Mouse (Mus musculus) liver, embryonic 16.5 days (tissue): ENCODE results near the gene Fbxo36. TPM values are rescaled to one million over a fixed set of nuclear protein-coding genes. Genes with fewer than 3 reads are reported as not detected.

ENCODE experiments used
- ATAC-seq: fragments of 200-750 bp; cut with Nextera tagmentation; 2 replicates; pipeline ENCODE4 v1.8.0; 2017; ENCODE audit warnings: low read depth, mild to moderate bottlenecking, moderate number of reproducible peaks, moderate library complexity
- H3K27ac ChIP-seq: fragments of 300-500 bp; sonication (generic); 2 replicates; pipeline ENCODE4 v1.5.1; 2014; ENCODE audit warnings: mild to moderate bottlenecking, low read length
- H3K27me3 ChIP-seq: fragments of 300-500 bp; sonication (generic); 2 replicates; pipeline ENCODE4 v1.6.1; 2014; ENCODE audit warnings: low read depth, low read length, mixed read lengths; ENCODE audit not compliant: control insufficient read depth, insufficient read depth
- H3K36me3 ChIP-seq: fragments of 300-500 bp; sonication (generic); 2 replicates; pipeline ENCODE4 v1.6.1; 2014; ENCODE audit warnings: mild to moderate bottlenecking; ENCODE audit not compliant: control insufficient read depth, insufficient read depth
- H3K4me1 ChIP-seq: fragments of 300-500 bp; sonication (generic); 2 replicates; pipeline ENCODE4 v1.6.1; 2014; ENCODE audit warnings: low read depth, low read length, mixed read lengths; ENCODE audit not compliant: control insufficient read depth
- H3K4me2 ChIP-seq: fragments of 300-500 bp; sonication (generic); 2 replicates; pipeline ENCODE4 v1.6.1; 2014; ENCODE audit warnings: low read depth, low read length, mixed read lengths
- H3K4me3 ChIP-seq: fragments of 300-500 bp; sonication (generic); 2 replicates; pipeline ENCODE4 v1.5.1; 2014; ENCODE audit warnings: low read depth, mild to moderate bottlenecking, low read length
- H3K9ac ChIP-seq: fragments of 300-500 bp; sonication (generic); 2 replicates; pipeline ENCODE4 v1.6.1; 2014; ENCODE audit warnings: low read depth, low read length
- H3K9me3 ChIP-seq: fragments of 300-500 bp; sonication (generic); replicated peaks from 2 replicates; pipeline ENCODE4 v1.6.1; 2016; ENCODE audit warnings: low read length; ENCODE audit not compliant: control insufficient read depth
- WGBS: fragments of 180-500 bp; shearing (Covaris S2); extraction: QIAGEN DNeasy Blood & Tissue Kit; methylation state at CpG from one replicate; pipeline ENCODE4 v1.1.7; 2014; ENCODE audit not compliant: insufficient replicate concordance; 5-methylcytosine and 5-hydroxymethylcytosine counted together
- polyA plus RNA-seq: library from polyadenylated mRNA; unstranded; fragments of >200 nt; fragmentation: Nextera tagmentation; extraction: Ambion mirVana; gene quantifications from 2 replicates; pipeline ENCODE4 v1.2.1, GENCODE M21; 2015

The Fbxo36 gene
- polyA plus RNA-seq, 1 experiment from 2014 or later, result 4.4 TPM

DNA sequence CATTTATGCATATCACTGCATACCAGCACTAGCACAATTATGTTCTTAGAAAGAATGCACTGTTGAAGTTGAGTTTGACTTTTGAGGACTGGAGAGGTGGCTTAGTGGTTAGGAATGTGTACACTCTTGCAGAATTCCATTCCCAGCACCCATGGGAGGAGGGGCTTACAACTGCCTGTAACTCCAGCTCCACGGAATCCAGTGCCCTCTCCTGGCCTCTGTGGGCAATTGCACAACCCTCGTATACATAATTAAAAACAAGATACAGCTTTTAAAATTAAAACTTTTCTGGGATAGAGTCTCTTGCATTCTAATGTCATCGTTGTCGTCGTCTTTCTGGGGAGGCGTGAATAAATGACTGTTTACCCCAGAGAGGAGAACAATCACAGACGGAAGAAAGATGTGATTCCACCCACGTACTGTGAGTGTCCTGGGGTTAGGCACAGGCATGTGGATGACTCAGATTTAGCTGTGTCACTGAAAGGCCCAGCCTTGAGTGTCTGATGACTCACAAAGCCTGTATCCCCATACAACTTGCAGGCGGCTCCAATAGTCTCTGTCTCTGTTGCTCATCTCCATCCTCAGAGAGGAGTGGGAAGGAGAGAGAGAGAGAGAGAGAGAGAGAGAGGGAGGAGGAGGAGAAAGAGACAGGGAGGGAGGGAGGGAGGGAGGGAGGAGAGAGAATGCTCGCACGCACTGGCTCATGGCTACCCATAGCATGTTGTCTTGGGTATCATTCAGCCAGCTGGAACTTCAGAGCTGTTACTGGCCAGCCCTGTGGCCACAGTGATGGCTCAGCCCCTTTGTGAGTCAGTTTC lies 41.8 kb downstream of the Fbxo36 start:
- no peak overlapping the region for H3K4me2 ChIP-seq
- H3K4me3 ChIP-seq, result no peak overlapping the region
- WGBS, result 67% methylated on average over 11 of the region's 11 CpGs
- H3K27me3 ChIP-seq, result no peaks in the 10 kb centered on the region
- H3K36me3 ChIP-seq, result no peaks in the 10 kb centered on the region
- no peak overlapping the region for H3K27ac ChIP-seq
- H3K9me3 ChIP-seq, result no peaks in the 10 kb centered on the region
- ATAC-seq, result no peak
- H3K4me1 ChIP-seq, result no peaks in the 10 kb centered on the region
- H3K9ac ChIP-seq, result no peak overlapping the region

DNA sequence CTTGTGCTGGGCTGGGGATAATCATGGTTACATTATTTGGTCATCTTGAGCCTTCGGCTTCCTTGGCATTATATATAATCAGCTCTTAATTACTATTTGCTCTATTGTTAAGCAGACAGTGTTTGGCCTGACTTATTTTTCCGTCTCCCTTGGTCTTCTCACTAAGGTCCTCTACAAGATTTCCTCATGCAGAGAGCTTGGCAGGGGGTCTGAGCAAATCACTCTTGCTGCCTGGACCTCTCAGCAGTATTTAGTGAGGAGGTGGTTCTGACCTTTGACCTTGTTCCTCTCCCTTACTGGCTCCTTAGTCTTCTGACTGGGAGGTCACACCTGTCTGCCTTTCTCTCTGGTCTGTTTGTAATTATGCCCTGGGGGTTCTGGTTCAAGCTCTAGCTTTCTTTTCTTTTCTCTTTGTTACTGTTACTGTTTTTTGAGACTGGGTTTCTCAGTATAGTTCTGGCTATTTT lies 42.5 kb downstream of the Fbxo36 start:
- Histone ChIP-seq H3K27me3 (no peaks in the 10 kb centered on the region), H3K36me3 (no peaks in the 10 kb centered on the region), H3K27ac (no peak overlapping the region), H3K9ac (no peak overlapping the region), H3K9me3 (no peaks in the 10 kb centered on the region), H3K4me2 (no peak overlapping the region), H3K4me1 (no peaks in the 10 kb centered on the region), H3K4me3 (no peak overlapping the region)
- WGBS, result 60% methylated on average over 2 of the region's 2 CpGs
- ATAC-seq, result no peak

- Histone ChIP-seq H3K4me2 (no peak overlapping the region), H3K4me3 (no peak overlapping the region), H3K27ac (no peak overlapping the region), H3K9ac (no peak overlapping the region), H3K36me3 (no peaks in the 10 kb centered on the region), H3K27me3 (no peaks in the 10 kb centered on the region), H3K9me3 (no peaks in the 10 kb centered on the region), H3K4me1 (no peaks in the 10 kb centered on the region)
- ATAC-seq, result no peak
- 62% methylated on average over 4 of the region's 4 CpGs for WGBS
Observed at GRCm38 (mm10) chr1:84882937-84883336, 43.3 kb downstream of the Fbxo36 start.

GRCm38 (mm10) chr1:84883889-84884288 lies 44.2 kb downstream of the Fbxo36 start:
- Histone ChIP-seq H3K4me3 (no peak overlapping the region), H3K9me3 (no peaks in the 10 kb centered on the region), H3K9ac (no peak overlapping the region), H3K27me3 (no peaks in the 10 kb centered on the region), H3K4me2 (no peak overlapping the region), H3K4me1 (no peaks in the 10 kb centered on the region), H3K27ac (no peak overlapping the region), H3K36me3 (no peaks in the 10 kb centered on the region)
- ATAC-seq, result no peak
- 66% methylated on average over 4 of the region's 4 CpGs for WGBS

- no peak for ATAC-seq
- no peaks in the 10 kb centered on the region for H3K27me3 ChIP-seq
- 49% methylated on average over 3 of the region's 3 CpGs for WGBS
Observed at GRCm38 (mm10) chr1:84885174-84885573, 45.5 kb downstream of the Fbxo36 start.

DNA sequence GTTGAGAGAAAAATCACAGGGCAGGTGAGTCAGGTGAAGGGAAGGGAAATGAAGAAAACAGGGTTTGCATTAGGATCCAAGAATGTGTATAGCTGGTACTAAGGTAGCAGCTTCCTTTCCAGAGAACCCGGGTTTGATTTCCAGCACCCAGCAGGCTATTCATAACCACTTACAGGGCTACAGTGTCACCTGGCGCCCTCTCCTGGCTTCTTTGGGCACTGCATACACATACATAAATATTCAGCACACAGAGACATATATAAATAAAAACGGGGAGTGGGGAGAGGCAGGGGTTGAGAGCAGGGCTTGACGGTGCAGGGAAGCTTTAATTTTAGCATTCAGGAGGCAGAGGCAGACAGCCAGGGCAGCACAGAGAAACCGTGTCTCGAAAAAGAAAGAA lies 46.3 kb downstream of the Fbxo36 start:
- no peak for ATAC-seq
- no peak overlapping the region for H3K27ac ChIP-seq
- WGBS, result 70% methylated on average over 6 of the region's 6 CpGs

More at GRCm38 (mm10) chr1:84885174-84885573, 45.5 kb downstream of the Fbxo36 start:
- Histone ChIP-seq H3K4me1 (no peaks in the 10 kb centered on the region), H3K4me2 (no peak overlapping the region), H3K9ac (no peak overlapping the region), H3K9me3 (no peaks in the 10 kb centered on the region), H3K4me3 (no peak overlapping the region), H3K27ac (no peak overlapping the region), H3K36me3 (no peaks in the 10 kb centered on the region)

DNA sequence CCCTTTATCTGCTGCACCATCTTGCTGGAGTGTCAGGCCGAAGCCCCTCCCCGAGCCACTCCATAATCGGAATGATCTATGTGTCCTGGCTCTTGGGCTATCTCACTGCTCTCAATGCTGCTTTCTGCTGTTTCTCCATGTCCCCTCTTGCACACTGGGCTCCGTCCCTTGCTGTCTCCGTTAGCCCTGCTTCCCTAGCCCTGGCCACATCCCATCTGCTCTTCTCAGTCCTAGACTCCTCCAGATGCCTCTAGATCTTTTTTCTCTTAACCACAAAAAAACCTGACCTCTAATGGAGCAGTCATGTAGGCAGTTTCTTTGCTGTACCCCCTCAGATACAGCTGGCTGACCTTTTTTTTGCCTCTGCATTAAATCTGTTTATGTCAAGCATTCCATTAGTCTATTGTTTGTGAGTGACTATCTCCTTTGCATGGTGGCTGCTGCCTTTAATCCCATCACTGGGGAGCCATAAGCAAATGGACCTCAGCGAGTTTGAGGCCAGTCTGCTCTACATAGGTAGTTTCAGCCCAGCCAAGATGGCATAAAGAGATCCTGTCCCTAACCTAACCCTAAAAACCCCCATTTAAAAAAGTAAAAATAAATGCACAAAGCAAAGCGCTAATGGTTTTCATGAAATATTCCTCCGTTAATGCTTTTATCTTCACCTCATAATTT lies 49.8 kb downstream of the Fbxo36 start:
- Histone ChIP-seq H3K27ac (no peak overlapping the region), H3K9me3 (no peaks in the 10 kb centered on the region), H3K4me3 (no peak overlapping the region), H3K4me1 (no peaks in the 10 kb centered on the region), H3K36me3 (no peaks in the 10 kb centered on the region), H3K9ac (no peak overlapping the region), H3K27me3 (no peaks in the 10 kb centered on the region), H3K4me2 (no peak overlapping the region)
- no peak for ATAC-seq
- 62% methylated on average over 8 of the region's 8 CpGs for WGBS

More for the DNA sequence above, 46.3 kb downstream of the Fbxo36 start:
- H3K9me3 ChIP-seq, result no peaks in the 10 kb centered on the region
- H3K27me3 ChIP-seq, result no peaks in the 10 kb centered on the region
- H3K4me1 ChIP-seq, result no peaks in the 10 kb centered on the region
- H3K4me2 ChIP-seq, result no peak overlapping the region
- no peaks in the 10 kb centered on the region for H3K36me3 ChIP-seq
- H3K4me3 ChIP-seq, result no peak overlapping the region
- no peak overlapping the region for H3K9ac ChIP-seq

DNA sequence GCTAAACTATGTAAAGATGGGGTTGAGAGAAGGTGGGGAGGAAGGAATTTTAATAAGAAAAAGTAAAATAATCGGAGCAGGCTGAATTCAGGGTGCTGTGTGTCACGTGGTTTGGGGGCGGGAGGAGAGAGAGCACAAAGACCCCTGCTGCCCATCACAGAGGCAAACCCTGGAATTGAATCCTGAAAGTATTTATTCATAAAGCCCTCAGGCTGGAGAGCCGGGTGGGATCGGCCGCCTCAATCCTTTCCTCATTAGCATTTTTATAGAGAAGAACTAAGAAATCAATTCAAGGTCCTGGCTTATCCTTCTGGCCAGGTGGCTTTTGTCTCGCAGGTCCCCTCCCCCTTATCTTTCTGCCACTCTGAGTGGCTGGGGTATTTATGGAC lies 50.4 kb downstream of the Fbxo36 start:
- no peak overlapping the region for H3K4me3 ChIP-seq

DNA sequence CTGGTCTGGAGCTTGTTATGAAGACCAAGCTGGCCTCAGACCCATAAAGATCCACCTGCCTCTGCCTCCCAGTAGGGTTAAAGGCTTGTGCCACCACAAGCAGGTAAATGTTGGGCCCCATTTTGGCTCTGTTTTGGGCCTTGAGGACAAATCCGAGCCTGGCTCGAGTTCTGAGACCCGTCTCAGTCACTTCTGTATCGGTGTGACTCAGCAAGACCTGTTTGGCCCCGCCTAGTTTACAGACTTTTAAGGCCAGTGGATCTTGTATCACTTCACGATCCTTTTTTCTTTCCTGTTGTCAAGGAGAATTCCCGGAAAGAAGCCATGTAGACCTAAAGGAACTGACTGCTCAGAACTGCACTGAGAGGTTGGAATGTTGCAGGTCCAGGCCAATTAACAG lies 50.9 kb downstream of the Fbxo36 start:
- ATAC-seq, result no peak
- no peaks in the 10 kb centered on the region for H3K27me3 ChIP-seq
- H3K27ac ChIP-seq, result no peak overlapping the region
- no peak overlapping the region for H3K4me2 ChIP-seq
- H3K36me3 ChIP-seq, result no peaks in the 10 kb centered on the region
- no peak overlapping the region for H3K9ac ChIP-seq
- WGBS, result 61% methylated on average over 7 of the region's 7 CpGs
- H3K4me3 ChIP-seq, result no peak overlapping the region
- no peaks in the 10 kb centered on the region for H3K9me3 ChIP-seq
- no peaks in the 10 kb centered on the region for H3K4me1 ChIP-seq

More for the DNA sequence above, 50.4 kb downstream of the Fbxo36 start:
- H3K36me3 ChIP-seq, result no peaks in the 10 kb centered on the region
- WGBS, result 49% methylated on average over 7 of the region's 7 CpGs
- H3K27ac ChIP-seq, result no peak overlapping the region
- H3K9ac ChIP-seq, result no peak overlapping the region
- H3K9me3 ChIP-seq, result no peaks in the 10 kb centered on the region
- H3K4me1 ChIP-seq, result no peaks in the 10 kb centered on the region
- H3K4me2 ChIP-seq, result no peak overlapping the region
- no peak for ATAC-seq
- no peaks in the 10 kb centered on the region for H3K27me3 ChIP-seq
